Mouse (Mus musculus) small intestine, adult 2 months (tissue): ENCODE data around the gene Pcp2.

Experiments
- CTCF ChIP-seq: fragments of 200-500 bp; IDR thresholded peaks from 2 replicates; pipeline ENCODE4 v1.5.1; 2012; ENCODE audit warnings: low read depth, mild to moderate bottlenecking, control low read depth, inconsistent platforms, low read length, moderate library complexity, mixed read lengths; ENCODE audit not compliant: insufficient replicate concordance, insufficient read length; ENCODE audit errors: extremely low read depth
- POLR2A ChIP-seq: fragments of 200-500 bp; IDR thresholded peaks from 2 replicates; pipeline ENCODE4 v1.6.1; 2012; ENCODE audit warnings: low read depth, mild to moderate bottlenecking, control low read depth, inconsistent platforms, low read length, moderate library complexity

- TF ChIP-seq POLR2A (no peak), CTCF (no peak)
These were observed 35.5 kb upstream of the Pcp2 start for GRCm38 (mm10) chr8:3660889-3661288.
